Comparison of ENCODE assay signal across 8 mouse cellular contexts in genomic region chr17:23546702-23547505, GRCm38 (mm10). TPM values are rescaled to one million over a fixed set of nuclear protein-coding genes. Genes with fewer than 3 reads are reported as not detected.
DNase-seq lines count a peak whose midpoint lies in the region; ATAC-seq and TF ChIP-seq lines count a peak whose summit lies in the region.

No protein-coding gene starts in this region.

- under 1% methylated on average over 42 of the region's 42 CpGs for WGBS in hindbrain, embryonic 10.5 days
- under 1% methylated on average over 42 of the region's 42 CpGs for WGBS in lung, embryonic 15.5 days

- H3K4me1 ChIP-seq in MEL (ENCODE audit: control insufficient read depth in 1 of 2, insufficient read depth in 2 of 2, low read length in 2 of 2) = peaks cover 0 to 21% of the 10 kb centered on the region in 2 experiments; a peak in 2 of 4 replicates
- peaks cover 36% of the 10 kb centered on the region for H3K4me1 ChIP-seq in hindbrain, embryonic 10.5 days (replicated peaks)
- peaks cover 28% of the 10 kb centered on the region for H3K4me1 ChIP-seq in lung, embryonic 15.5 days

- peak overlapping the region; percentile 52 for H3K4me2 ChIP-seq in lung, embryonic 15.5 days

- no peaks in the 10 kb centered on the region for H3K9me3 ChIP-seq in MEL (replicated peaks; ENCODE audit: insufficient read depth, low read length)
- no peaks in the 10 kb centered on the region for H3K9me3 ChIP-seq in hindbrain, embryonic 10.5 days
- no peaks in the 10 kb centered on the region for H3K9me3 ChIP-seq in lung, embryonic 15.5 days

- DNase-seq in MEL (ENCODE audit: low read depth, low spot score) = peak; percentile 90
- peak; percentile 85 for DNase-seq in cerebellum, adult 9-11 months
- peak; percentile 74 to 98 for DNase-seq in frontal cortex, adult 2 months (ENCODE audit: extremely low spot score in 1 of 2, low spot score in 1 of 2)
- peak; percentile 89 for DNase-seq in hindbrain, embryonic 10.5 days (ENCODE audit: low spot score)
- DNase-seq in layer of hippocampus, adult 9-10 months (ENCODE audit: low spot score) = peak; percentile 83
- peak; percentile 65 for DNase-seq in testis, postnatal 14 days (ENCODE audit: low spot score)

- no peaks in the 10 kb centered on the region for H3K27me3 ChIP-seq in MEL (ENCODE audit: control insufficient read depth in 1 of 2, insufficient read depth in 2 of 2, low read length in 2 of 2)
- H3K27me3 ChIP-seq in hindbrain, embryonic 10.5 days (ENCODE audit: insufficient read depth, poor library complexity, severe bottlenecking) = peaks cover 2% of the 10 kb centered on the region; the same call in 1 of the 2 replicates
- no peaks in the 10 kb centered on the region for H3K27me3 ChIP-seq in lung, embryonic 15.5 days

- peak overlapping the region; percentile 88 for H3K9ac ChIP-seq in MEL (ENCODE audit: control insufficient read depth, low read depth, low read length, poor library complexity, severe bottlenecking)
- H3K9ac ChIP-seq in lung, embryonic 15.5 days = peak overlapping the region; percentile 61

- peak overlapping the region; percentile 73 to 97 for H3K4me3 ChIP-seq in MEL (ENCODE audit: control insufficient read depth in 1 of 2, insufficient read depth in 1 of 2, low read depth in 2 of 2, low read length in 2 of 2)
- peak overlapping the region; percentile 75 for H3K4me3 ChIP-seq in hindbrain, embryonic 10.5 days
- H3K4me3 ChIP-seq in lung, embryonic 15.5 days = peak overlapping the region; percentile 85

- ATAC-seq in lung, embryonic 15.5 days (ENCODE audit: borderline replicate concordance, extremely low read depth, low FRiP score, low TSS enrichment) = peak; percentile 57; the same call in 1 of the 2 replicates
- ATAC-seq in neutrophil, adult 5-6 weeks (ENCODE audit: extremely low read depth, insufficient number of reproducible peaks, low FRiP score, poor library complexity, severe bottlenecking) = peak; percentile 20; the same call in 1 of the 2 replicates

- no peak for TF ChIP-seq RAD21 in MEL (IDR thresholded peaks at IDR 0.05; ENCODE audit: low read depth, low read length)

- no peak for TF ChIP-seq POLR2A in MEL (IDR thresholded peaks at IDR 0.05; ENCODE audit: control insufficient read depth in 1 of 2, insufficient read depth in 1 of 2, low read depth in 1 of 2, low read length in 2 of 2, poor library complexity in 1 of 2)

- peaks cover 0 to 12% of the 10 kb centered on the region in 2 experiments; a peak in 2 of 4 replicates for H3K36me3 ChIP-seq in MEL (ENCODE audit: control insufficient read depth in 1 of 2, insufficient read depth in 2 of 2, low read length in 2 of 2)
- H3K36me3 ChIP-seq in hindbrain, embryonic 10.5 days = no peaks in the 10 kb centered on the region
- H3K36me3 ChIP-seq in lung, embryonic 15.5 days = no peaks in the 10 kb centered on the region

- no peak for TF ChIP-seq CTCF in MEL (IDR thresholded peaks at IDR 0.05 in 2 of 3, conservative IDR thresholded peaks at IDR 0.05 in 1 of 3; ENCODE audit: control insufficient read depth in 1 of 3, insufficient read depth in 1 of 3, low read depth in 2 of 3, low read length in 3 of 3, poor library complexity in 1 of 3, severe bottlenecking in 1 of 3)

- no peak for TF ChIP-seq EP300 in MEL (IDR thresholded peaks at IDR 0.05; ENCODE audit: low read depth in 1 of 2, low read length in 2 of 2)

- H3K27ac ChIP-seq in MEL (ENCODE audit: control insufficient read depth, low read depth, low read length) = peak overlapping the region; percentile 66
- peak overlapping the region; percentile 85 for H3K27ac ChIP-seq in hindbrain, embryonic 10.5 days
- peak overlapping the region; percentile 88 for H3K27ac ChIP-seq in lung, embryonic 15.5 days

- H3K79me2 ChIP-seq in MEL (ENCODE audit: control insufficient read depth, insufficient read depth, low read length, poor library complexity) = peaks cover 3% of the 10 kb centered on the region; the same call in 1 of the 2 replicates

TF ChIP-seq in MEL, 35 proteins besides CTCF, POLR2A, EP300 and RAD21:
- TF ChIP-seq POLR2AphosphoS5 (IDR thresholded peaks at IDR 0.05; ENCODE audit: borderline replicate concordance, low read depth, low read length) = no peak
- no peak for TF ChIP-seq NRF1 (IDR thresholded peaks at IDR 0.05; ENCODE audit: insufficient read depth, low read depth, low read length, poor library complexity, severe bottlenecking)
- no peak for TF ChIP-seq ZNF384 (IDR thresholded peaks at IDR 0.05; ENCODE audit: low read depth, low read length)
- no peak for TF ChIP-seq POLR2AphosphoS2 (IDR thresholded peaks at IDR 0.05; ENCODE audit: low read length)
- TF ChIP-seq GATA1 (IDR thresholded peaks at IDR 0.05; ENCODE audit: low read depth, low read length) = peak; percentile 23; the same call in 1 of the 2 replicates
- TF ChIP-seq ETS1 (IDR thresholded peaks at IDR 0.05; ENCODE audit: low read depth, low read length) = no peak
- no peak for TF ChIP-seq USF1 (IDR thresholded peaks at IDR 0.05; ENCODE audit: low read depth, low read length)
- TF ChIP-seq ZKSCAN1 (IDR thresholded peaks at IDR 0.05; ENCODE audit: low read depth, low read length) = no peak
- no peak for TF ChIP-seq KAT2A (conservative IDR thresholded peaks at IDR 0.05; ENCODE audit: low read depth, low read length)
- TF ChIP-seq ZMIZ1 (IDR thresholded peaks at IDR 0.05; ENCODE audit: low read depth, low read length) = no peak
- no peak for TF ChIP-seq GABPA (IDR thresholded peaks at IDR 0.05; ENCODE audit: low read depth, low read length)
- no peak for TF ChIP-seq BHLHE40 (IDR thresholded peaks at IDR 0.05; ENCODE audit: borderline replicate concordance, low read depth, low read length)
- TF ChIP-seq UBTF (IDR thresholded peaks at IDR 0.05; ENCODE audit: borderline replicate concordance, insufficient read depth, low read depth, low read length) = 0 out of 2 replicates have a peak, but pooled peaks have one; percentile 34
- no peak for TF ChIP-seq JUND (IDR thresholded peaks at IDR 0.05; ENCODE audit: low read depth, low read length)
- no peak for TF ChIP-seq MEF2A (IDR thresholded peaks at IDR 0.05; ENCODE audit: extremely low read depth, insufficient replicate concordance, low read depth, low read length, poor library complexity, severe bottlenecking)
- TF ChIP-seq CHD2 (IDR thresholded peaks at IDR 0.05; ENCODE audit: low read length) = no peak
- TF ChIP-seq ZC3H11A (IDR thresholded peaks at IDR 0.05; ENCODE audit: low read depth, low read length) = no peak
- TF ChIP-seq TCF12 (IDR thresholded peaks at IDR 0.05; ENCODE audit: low read depth, low read length) = no peak
- TF ChIP-seq TBP (IDR thresholded peaks at IDR 0.05; ENCODE audit: low read depth, low read length) = peak; percentile 100
- TF ChIP-seq SMC3 (IDR thresholded peaks at IDR 0.05; ENCODE audit: low read depth, low read length) = no peak
- TF ChIP-seq RCOR1 (IDR thresholded peaks at IDR 0.05; ENCODE audit: low read depth, low read length) = no peak
- no peak for TF ChIP-seq NELFE (IDR thresholded peaks at IDR 0.05; ENCODE audit: low read depth, low read length)

RNA-seq across cellular contexts. Expression of gene Zfp213, which starts 17.1 kb away (rescaled TPM):
- total RNA-seq in MEL (2012; rRNA removed) = 3.4 and 3.8 TPM in 2 replicates
- 1 to 10 TPM in 1 of 2 experiments, not detected in 1; 3.0 TPM for polyA plus RNA-seq in MEL (2012; ENCODE audit: insufficient read depth in 1 of 2, insufficient read length in 2 of 2, low read depth in 1 of 2, low replicate concordance in 2 of 2, missing spikeins in 1 of 2)
- polyA plus RNA-seq in frontal cortex, adult 2 months (2012; rRNA removed) = 7.9 and 8.4 TPM in 2 replicates
- 25.3 and 27.5 TPM in 2 replicates for polyA plus RNA-seq in hindbrain, embryonic 10.5 days (2016; fragmentation: Nextera tagmentation; extraction: Ambion mirVana)
- 20.9 and 21.5 TPM in 2 replicates for polyA plus RNA-seq in lung, embryonic 15.5 days (2015; fragmentation: Nextera tagmentation; extraction: Ambion mirVana)
- 5.1 and 5.6 TPM in 2 replicates for total RNA-seq in neutrophil, adult 5-6 weeks (2017)

RNA-seq across cellular contexts. Expression of gene Zfp13, which starts 52.4 kb away (rescaled TPM):
- total RNA-seq in MEL (2012; rRNA removed) = 0.08 and 0.16 TPM in 2 replicates
- polyA plus RNA-seq in MEL (2012; ENCODE audit: insufficient read depth in 1 of 2, insufficient read length in 2 of 2, low read depth in 1 of 2, low replicate concordance in 2 of 2, missing spikeins in 1 of 2) = under 1 TPM in 1 of 2 experiments, not detected in 1; 0.38 TPM
- polyA plus RNA-seq in frontal cortex, adult 2 months (2012; rRNA removed) = 27.8 and 32.2 TPM in 2 replicates
- polyA plus RNA-seq in hindbrain, embryonic 10.5 days (2016; fragmentation: Nextera tagmentation; extraction: Ambion mirVana) = 22.5 and 23.4 TPM in 2 replicates
- polyA plus RNA-seq in lung, embryonic 15.5 days (2015; fragmentation: Nextera tagmentation; extraction: Ambion mirVana) = 15.0 and 15.3 TPM in 2 replicates
- not detected in 2 replicates for total RNA-seq in neutrophil, adult 5-6 weeks (2017)

RNA-seq across cellular contexts. Expression of gene Zscan10, which starts 53.8 kb away (rescaled TPM):
- not detected in 2 replicates for total RNA-seq in MEL (2012; rRNA removed)
- polyA plus RNA-seq in MEL (2012; ENCODE audit: insufficient read depth in 1 of 2, insufficient read length in 2 of 2, low read depth in 1 of 2, low replicate concordance in 2 of 2, missing spikeins in 1 of 2) = under 1 TPM in 1 of 2 experiments, not detected in 1; 0.08 TPM
- 0.04 TPM in 1 of 2 replicates, not detected in the other for polyA plus RNA-seq in frontal cortex, adult 2 months (2012; rRNA removed)
- polyA plus RNA-seq in hindbrain, embryonic 10.5 days (2016; fragmentation: Nextera tagmentation; extraction: Ambion mirVana) = 0.92 and 0.94 TPM in 2 replicates
- polyA plus RNA-seq in lung, embryonic 15.5 days (2015; fragmentation: Nextera tagmentation; extraction: Ambion mirVana) = 0.18 and 0.40 TPM in 2 replicates
- total RNA-seq in neutrophil, adult 5-6 weeks (2017) = not detected in 2 replicates

Comparison
In these comparisons a context has a peak if more than half of its experiments do, and no peak if none do; other contexts are left out.
1. Peak in every context shown above with its lines: DNase-seq, ATAC-seq, H3K4me3 ChIP-seq and H3K27ac ChIP-seq.
2. RNA of gene Zfp13, which starts 52.4 kb away (polyA plus RNA-seq): 27.8 to 32.2 TPM in frontal cortex, adult 2 months, 22.5 to 23.4 TPM in hindbrain, embryonic 10.5 days and 15.0 to 15.3 TPM in lung, embryonic 15.5 days; 0.38 TPM in MEL; every median in the first group is over 10 times any median in the second.